Mouse (Mus musculus) kidney, postnatal 10 days (tissue): ENCODE measurements around the gene Olfr520.
"Not testable (repeated sequence)": the region's sequence is repeated elsewhere in the genome, so short reads cannot be mapped to it uniquely, and the experiment has no call there.

Experiments used
- DNase-seq: peaks from one replicate; pipeline ENCODE4 v3.0.0; 2021; ENCODE audit warnings: mixed read lengths

Gene Olfr520

GRCm38 (mm10) chr7:99712431-99712830 lies 17.6 kb upstream of the Olfr520 start:
- no peak for DNase-seq

- DNase-seq, result no peak
These were observed 13.5 kb upstream of the Olfr520 start for GRCm38 (mm10) chr7:99716536-99716935.

GRCm38 (mm10) chr7:99734612-99735011 lies 4.5 kb downstream of the Olfr520 start:
- no peak for DNase-seq

GRCm38 (mm10) chr7:99735491-99735890 lies 5.4 kb downstream of the Olfr520 start:
- DNase-seq, result not testable (repeated sequence)

GRCm38 (mm10) chr7:99739276-99739675 lies 9.2 kb downstream of the Olfr520 start:
- DNase-seq, result no peak

GRCm38 (mm10) chr7:99763207-99763606 lies 33.1 kb downstream of the Olfr520 start, which contains the start of gene Olfr521:
TSS of gene Olfr521 (plus strand) at chr7:99763507.
- DNase-seq, result no peak

- DNase-seq, result no peak
These were observed 51.3 kb downstream of the Olfr520 start for GRCm38 (mm10) chr7:99781385-99781784.

- no peak for DNase-seq
These were observed 51.8 kb downstream of the Olfr520 start for GRCm38 (mm10) chr7:99781916-99782315.

GRCm38 (mm10) chr7:99783421-99783820 lies 53.3 kb downstream of the Olfr520 start:
- no peak for DNase-seq

GRCm38 (mm10) chr7:99785553-99785952 lies 55.5 kb downstream of the Olfr520 start:
- no peak for DNase-seq
